In genomic region chr7:28862817-28863499, GRCm38 (mm10) we compare ENCODE assay signal across 13 mouse cellular contexts. TPM values are rescaled to one million over a fixed set of nuclear protein-coding genes. Genes with fewer than 3 reads are reported as not detected.
DNase-seq lines count a peak whose midpoint lies in the region; ATAC-seq and TF ChIP-seq lines count a peak whose summit lies in the region.
"Had no signal": no experiment of that assay in that cellular context is flagged by ENCODE, and none has a peak within 500 bp of the region (broad histone marks: within the 10 kb centered on the region; RNA-seq: fewer than 3 reads in every experiment).

No protein-coding gene starts in this region.

- no peaks in the 10 kb centered on the region for H3K27me3 ChIP-seq in stomach, postnatal 0 days (ENCODE audit: control insufficient read depth, insufficient read depth, low read length)
- H3K27me3 ChIP-seq in kidney, embryonic 16.5 days (ENCODE audit: insufficient read depth, low read length), result no peaks in the 10 kb centered on the region
- H3K27me3 ChIP-seq: heart, embryonic 15.5 days; liver, embryonic 15.5 days had no signal

- TF ChIP-seq CTCF in stomach, postnatal 0 days (IDR thresholded peaks at IDR 0.05; ENCODE audit: low read depth), result peak; percentile 34; the same call in 1 of the 2 replicates

- H3K4me2 ChIP-seq in stomach, postnatal 0 days (replicated peaks; ENCODE audit: low read depth), result peak overlapping the region; percentile 14; the same call in 1 of the 2 replicates
- H3K4me2 ChIP-seq in kidney, embryonic 16.5 days (replicated peaks; ENCODE audit: low read depth, low read length), result no peak overlapping the region
- H3K4me2 ChIP-seq: heart, embryonic 15.5 days; liver, embryonic 15.5 days had no signal

- 63% methylated on average over 15 of the region's 15 CpGs for WGBS in stomach, postnatal 0 days
- WGBS in kidney, embryonic 16.5 days, result 60% methylated on average over 15 of the region's 15 CpGs

- intact Hi-C loops in left cerebral cortex, postnatal 14 days (cut with DNase I), result no loop called here

- no peak overlapping the region for H3K9ac ChIP-seq in stomach, postnatal 0 days (ENCODE audit: low read length)
- H3K9ac ChIP-seq in kidney, embryonic 16.5 days (replicated peaks; ENCODE audit: low read length), result no peak overlapping the region
- H3K9ac ChIP-seq: heart, embryonic 15.5 days; liver, embryonic 15.5 days had no signal

- H3K36me3 ChIP-seq in stomach, postnatal 0 days (ENCODE audit: control insufficient read depth, insufficient read depth, low read length), result no peaks in the 10 kb centered on the region
- H3K36me3 ChIP-seq in kidney, embryonic 16.5 days (ENCODE audit: insufficient read depth, low read length), result no peaks in the 10 kb centered on the region
- H3K36me3 ChIP-seq: heart, embryonic 15.5 days; liver, embryonic 15.5 days had no signal

- no peaks in the 10 kb centered on the region for H3K9me3 ChIP-seq in stomach, postnatal 0 days (ENCODE audit: control insufficient read depth, low read length)
- peaks cover 5% of the 10 kb centered on the region; the same call in 1 of the 2 replicates for H3K9me3 ChIP-seq in kidney, embryonic 16.5 days (ENCODE audit: low read length)
- H3K9me3 ChIP-seq: heart, embryonic 15.5 days; liver, embryonic 15.5 days had no signal

- H3K4me1 ChIP-seq in stomach, postnatal 0 days (replicated peaks; ENCODE audit: control insufficient read depth, insufficient read depth), result peaks cover 4% of the 10 kb centered on the region; the same call in 1 of the 2 replicates
- H3K4me1 ChIP-seq in kidney, embryonic 16.5 days (ENCODE audit: insufficient read depth, low read length), result peaks cover 10% of the 10 kb centered on the region; the same call in 1 of the 2 replicates

- DNase-seq in kidney, postnatal 4 days, result peak; percentile 27 to 41
- DNase-seq in kidney, postnatal 36 days, result no peak
- peak; percentile 40 to 73 for DNase-seq in frontal cortex, postnatal 14 days (ENCODE audit: low spot score in 2 of 2)
- DNase-seq in left cerebral cortex, postnatal 14 days (ENCODE audit: low spot score in 2 of 2), result peak; percentile 70 to 89
- peak; percentile 63 for DNase-seq in stomach, postnatal 0 days (ENCODE audit: low spot score)
- DNase-seq in thymus, adult 18-20 months, result no peak
- no peak for DNase-seq in B cell, adult 2 months
- DNase-seq: adrenal gland, postnatal 36 days; kidney, adult 11 months had no signal

- H3K27ac ChIP-seq in stomach, postnatal 0 days (replicated peaks), result peak overlapping the region; percentile 73
- H3K27ac ChIP-seq in kidney, embryonic 16.5 days (ENCODE audit: low read length), result no peak overlapping the region
- H3K27ac ChIP-seq: heart, embryonic 15.5 days; liver, embryonic 15.5 days had no signal

- peak; percentile 49 for ATAC-seq in stomach, postnatal 0 days (ENCODE audit: low FRiP score, low TSS enrichment)
- ATAC-seq in kidney, embryonic 16.5 days (ENCODE audit: low FRiP score, low TSS enrichment), result no peak
- ATAC-seq: forebrain, embryonic 14.5 days had no signal

- H3K4me3 ChIP-seq in stomach, postnatal 0 days (ENCODE audit: low read depth, low read length), result no peak overlapping the region
- H3K4me3 ChIP-seq in kidney, embryonic 16.5 days (ENCODE audit: low read length), result no peak overlapping the region
- H3K4me3 ChIP-seq: heart, embryonic 15.5 days; liver, embryonic 15.5 days had no signal

- TF ChIP-seq EP300 in stomach, postnatal 0 days (optimal IDR thresholded peaks at IDR 0.05), result no peak

RNA-seq across cellular contexts. Expression of gene Lgals7, which starts 0.7 kb away (rescaled TPM):
- under 1 TPM in 1 of 2 experiments, not detected in 1; 0.47 TPM for total RNA-seq in left cerebral cortex, postnatal 14 days (2021)
- polyA plus RNA-seq in stomach, postnatal 0 days (2015; fragmentation: Nextera tagmentation; extraction: Ambion mirVana), result 296 and 301 TPM in 2 replicates
- polyA plus RNA-seq in kidney, embryonic 16.5 days (2015; fragmentation: Nextera tagmentation; extraction: Ambion mirVana), result 1.3 and 2.3 TPM in 2 replicates

RNA-seq across cellular contexts. Expression of gene Capn12, which starts 18.3 kb away (rescaled TPM):
- 1 to 10 TPM in 1 of 2 experiments, under 1 TPM in 1; 0.59 to 1.3 TPM for total RNA-seq in left cerebral cortex, postnatal 14 days (2021)
- polyA plus RNA-seq in stomach, postnatal 0 days (2015; fragmentation: Nextera tagmentation; extraction: Ambion mirVana), result 1.9 and 2.3 TPM in 2 replicates
- polyA plus RNA-seq in kidney, embryonic 16.5 days (2015; fragmentation: Nextera tagmentation; extraction: Ambion mirVana), result 0.59 and 0.74 TPM in 2 replicates

RNA-seq across cellular contexts. Expression of gene Lgals4, which starts 29.3 kb away (rescaled TPM):
- total RNA-seq in left cerebral cortex, postnatal 14 days (2021), result 1 to 10 TPM; 2.6 TPM
- 469 and 489 TPM in 2 replicates for polyA plus RNA-seq in stomach, postnatal 0 days (2015; fragmentation: Nextera tagmentation; extraction: Ambion mirVana)
- 10.8 and 12.8 TPM in 2 replicates for polyA plus RNA-seq in kidney, embryonic 16.5 days (2015; fragmentation: Nextera tagmentation; extraction: Ambion mirVana)

RNA-seq across cellular contexts. Expression of gene Ech1, which starts 37.9 kb away (rescaled TPM):
- total RNA-seq in left cerebral cortex, postnatal 14 days (2021), result 10 to 100 TPM; 43.6 to 44.2 TPM
- polyA plus RNA-seq in stomach, postnatal 0 days (2015; fragmentation: Nextera tagmentation; extraction: Ambion mirVana), result 426 and 435 TPM in 2 replicates
- polyA plus RNA-seq in kidney, embryonic 16.5 days (2015; fragmentation: Nextera tagmentation; extraction: Ambion mirVana), result 198 and 214 TPM in 2 replicates

RNA-seq across cellular contexts. Expression of gene Hnrnpl, which starts 54.6 kb away (rescaled TPM):
- total RNA-seq in left cerebral cortex, postnatal 14 days (2021), result 100 to 1,000 TPM; 401 to 422 TPM
- polyA plus RNA-seq in stomach, postnatal 0 days (2015; fragmentation: Nextera tagmentation; extraction: Ambion mirVana), result 153 and 156 TPM in 2 replicates
- polyA plus RNA-seq in kidney, embryonic 16.5 days (2015; fragmentation: Nextera tagmentation; extraction: Ambion mirVana), result 204 and 224 TPM in 2 replicates

Comparison
In these comparisons a context has a peak if more than half of its experiments do, and no peak if none do; other contexts are left out.
1. DNase-seq: peak in kidney, postnatal 4 days (2 of 2), frontal cortex, postnatal 14 days (2 of 2), left cerebral cortex, postnatal 14 days (2 of 2) and stomach, postnatal 0 days (single experiment); none in kidney, postnatal 36 days (0 of 2), thymus, adult 18-20 months (0 of 2) and B cell, adult 2 months (0 of 2).
2. RNA of gene Lgals7, which starts 0.7 kb away (polyA plus RNA-seq): 296 to 301 TPM in stomach, postnatal 0 days; 1.3 to 2.3 TPM in kidney, embryonic 16.5 days; every median in the first group is over 10 times any median in the second.
3. RNA of gene Lgals4, which starts 29.3 kb away (polyA plus RNA-seq): 469 to 489 TPM in stomach, postnatal 0 days; 10.8 to 12.8 TPM in kidney, embryonic 16.5 days; every median in the first group is over 10 times any median in the second.